18 mouse cellular contexts compared by ENCODE assay signal in the genomic region with DNA sequence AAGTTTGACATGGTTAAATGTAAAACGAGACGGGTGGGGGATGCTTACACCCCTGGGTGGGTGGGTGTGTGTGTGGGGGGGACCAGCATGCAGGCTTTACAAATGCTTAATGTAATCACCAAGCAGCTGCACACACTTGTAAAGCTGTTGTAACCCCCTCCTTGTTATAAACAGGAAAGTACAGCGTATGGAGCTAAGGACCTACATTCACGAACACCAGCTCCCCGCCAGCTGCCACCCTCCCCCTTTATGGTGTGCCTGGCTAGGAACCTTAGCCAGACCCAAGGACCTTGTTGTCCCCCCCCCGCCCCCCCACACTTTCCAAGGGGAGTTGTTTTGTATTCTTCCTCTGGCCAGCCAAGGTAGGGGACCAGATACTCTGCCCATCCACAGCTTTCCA. TPM values are rescaled to one million over a fixed set of nuclear protein-coding genes. Genes with fewer than 3 reads are reported as not detected.
DNase-seq lines count a peak whose midpoint lies in the region; ATAC-seq lines count a peak whose summit lies in the region.
"Had no signal": no experiment of that assay in that cellular context is flagged by ENCODE, and none has a peak within 500 bp of the region (broad histone marks: within the 10 kb centered on the region; RNA-seq: fewer than 3 reads in every experiment).

No protein-coding gene starts in this region.

- peaks cover 15% of the 10 kb centered on the region for H3K36me3 ChIP-seq in kidney, embryonic 14.5 days (ENCODE audit: control insufficient read depth, insufficient read depth, low read length)
- H3K36me3 ChIP-seq in neural tube, embryonic 15.5 days: no peaks in the 10 kb centered on the region
- H3K36me3 ChIP-seq in intestine, embryonic 16.5 days (ENCODE audit: control insufficient read depth, insufficient read depth, low read length): no peaks in the 10 kb centered on the region
- H3K36me3 ChIP-seq in limb, embryonic 10.5 days: no peaks in the 10 kb centered on the region
- H3K36me3 ChIP-seq: embryonic facial prominence, embryonic 13.5 days; forebrain, embryonic 15.5 days had no signal

- no peak for ATAC-seq in kidney, embryonic 14.5 days (ENCODE audit: low FRiP score, low TSS enrichment)
- ATAC-seq in neural tube, embryonic 15.5 days (ENCODE audit: low FRiP score): no peak
- ATAC-seq in intestine, embryonic 16.5 days: peak; percentile 52
- no peak for ATAC-seq in megakaryocyte progenitor cell, adult 5-6 weeks (replicated peaks; ENCODE audit: poor library complexity)
- ATAC-seq: forebrain, embryonic 15.5 days had no signal

- H3K4me3 ChIP-seq in kidney, embryonic 14.5 days (ENCODE audit: low read length): peak overlapping the region; percentile 38; the same call in 1 of the 2 replicates
- H3K4me3 ChIP-seq in neural tube, embryonic 15.5 days (replicated peaks): no peak overlapping the region
- H3K4me3 ChIP-seq in intestine, embryonic 16.5 days (ENCODE audit: low read length): peak overlapping the region; percentile 48
- no peak overlapping the region for H3K4me3 ChIP-seq in limb, embryonic 10.5 days
- H3K4me3 ChIP-seq: forebrain, embryonic 15.5 days had no signal

- H3K4me1 ChIP-seq in kidney, embryonic 14.5 days (ENCODE audit: control insufficient read depth, insufficient read depth, low read length): peaks cover 52% of the 10 kb centered on the region
- peaks cover 23% of the 10 kb centered on the region for H3K4me1 ChIP-seq in neural tube, embryonic 15.5 days
- H3K4me1 ChIP-seq in intestine, embryonic 16.5 days (ENCODE audit: control insufficient read depth, insufficient read depth, low read length): peaks cover 23% of the 10 kb centered on the region
- peaks cover 50% of the 10 kb centered on the region for H3K4me1 ChIP-seq in limb, embryonic 10.5 days

- no peak overlapping the region; the same call in 1 of the 2 replicates for H3K27ac ChIP-seq in kidney, embryonic 14.5 days (ENCODE audit: low read depth, low read length)
- H3K27ac ChIP-seq in neural tube, embryonic 15.5 days (replicated peaks): no peak overlapping the region
- peak overlapping the region; percentile 57 for H3K27ac ChIP-seq in intestine, embryonic 16.5 days (ENCODE audit: low read length)
- no peak overlapping the region for H3K27ac ChIP-seq in limb, embryonic 10.5 days
- H3K27ac ChIP-seq: embryonic facial prominence, embryonic 13.5 days; forebrain, embryonic 15.5 days; liver, embryonic 14.5 days had no signal

- peaks cover 43% of the 10 kb centered on the region for H3K27me3 ChIP-seq in kidney, embryonic 14.5 days (ENCODE audit: control insufficient read depth, insufficient read depth, low read length)
- peaks cover 95% of the 10 kb centered on the region for H3K27me3 ChIP-seq in neural tube, embryonic 15.5 days (replicated peaks)
- peaks cover 83% of the 10 kb centered on the region for H3K27me3 ChIP-seq in intestine, embryonic 16.5 days (replicated peaks; ENCODE audit: control insufficient read depth, insufficient read depth, low read length)
- H3K27me3 ChIP-seq in limb, embryonic 10.5 days (ENCODE audit: low read depth, poor library complexity, severe bottlenecking): peaks cover 98% of the 10 kb centered on the region

- 20% methylated on average over 6 of the region's 6 CpGs for WGBS in kidney, embryonic 14.5 days
- WGBS in neural tube, embryonic 15.5 days: under 1% methylated on average over 6 of the region's 6 CpGs
- 6% methylated on average over 6 of the region's 6 CpGs for WGBS in intestine, embryonic 16.5 days
- WGBS in limb, embryonic 10.5 days: 6% methylated on average over 6 of the region's 6 CpGs

- peak overlapping the region; percentile 8; the same call in 1 of the 2 replicates for H3K9ac ChIP-seq in kidney, embryonic 14.5 days (ENCODE audit: low read depth, low read length)
- H3K9ac ChIP-seq in neural tube, embryonic 15.5 days (replicated peaks): no peak overlapping the region
- no peak overlapping the region for H3K9ac ChIP-seq in intestine, embryonic 16.5 days (ENCODE audit: low read depth, low read length)
- H3K9ac ChIP-seq: embryonic facial prominence, embryonic 13.5 days; forebrain, embryonic 15.5 days; liver, embryonic 14.5 days had no signal

- peak overlapping the region; percentile 57 for H3K4me2 ChIP-seq in kidney, embryonic 14.5 days (replicated peaks; ENCODE audit: low read depth, low read length)
- H3K4me2 ChIP-seq in neural tube, embryonic 15.5 days: no peak overlapping the region
- peak overlapping the region; percentile 27; the same call in 1 of the 2 replicates for H3K4me2 ChIP-seq in intestine, embryonic 16.5 days (ENCODE audit: low read depth, low read length)
- H3K4me2 ChIP-seq: forebrain, embryonic 15.5 days had no signal

- no peaks in the 10 kb centered on the region for H3K9me3 ChIP-seq in kidney, embryonic 14.5 days (ENCODE audit: control insufficient read depth, low read length)
- H3K9me3 ChIP-seq in neural tube, embryonic 15.5 days (replicated peaks): no peaks in the 10 kb centered on the region
- no peaks in the 10 kb centered on the region for H3K9me3 ChIP-seq in intestine, embryonic 16.5 days (ENCODE audit: control insufficient read depth, low read length)
- H3K9me3 ChIP-seq in limb, embryonic 10.5 days (replicated peaks): no peaks in the 10 kb centered on the region
- H3K9me3 ChIP-seq: embryonic facial prominence, embryonic 13.5 days; forebrain, embryonic 15.5 days had no signal

- DNase-seq in kidney, postnatal 14 days: no peak
- peak; percentile 24 for DNase-seq in neural tube, embryonic 10.5 days (ENCODE audit: extremely low spot score, low spot score)
- no peak for DNase-seq in limb, embryonic 10.5 days (ENCODE audit: low spot score)
- DNase-seq: cerebellum, adult 8-10 months; gastrocnemius, postnatal 14 days; heart, adult 18-20 months; kidney, postnatal 36 days; thymus, adult 18-20 months; thymus, postnatal 4 days had no signal

RNA-seq across cellular contexts. Expression of a gene that starts 1.0 kb away (rescaled TPM):
- polyA plus RNA-seq in kidney, embryonic 14.5 days (2014; fragmentation: Nextera tagmentation; extraction: Ambion mirVana): 6.6 and 7.1 TPM in 2 replicates
- polyA plus RNA-seq in neural tube, embryonic 15.5 days (2015; fragmentation: Nextera tagmentation; extraction: Ambion mirVana): 0.15 and 0.51 TPM in 2 replicates
- polyA plus RNA-seq in intestine, embryonic 16.5 days (2015; fragmentation: Nextera tagmentation; extraction: Ambion mirVana): 5.2 and 5.8 TPM in 2 replicates
- polyA plus RNA-seq in limb, embryonic 10.5 days (2016; fragmentation: Nextera tagmentation; extraction: Ambion mirVana): 0.13 and 0.15 TPM in 2 replicates
- not detected in 2 replicates for total RNA-seq in megakaryocyte progenitor cell, adult 5-6 weeks (2015)
- total RNA-seq in megakaryocyte progenitor cell, adult 5-6 weeks (2017): not detected in 2 replicates
- total RNA-seq: common myeloid progenitor, adult 5-6 weeks; hematopoietic stem cell, adult 5-6 weeks had no signal

RNA-seq across cellular contexts. Expression of a gene that starts 10.7 kb away (rescaled TPM):
- 48.3 and 52.3 TPM in 2 replicates for polyA plus RNA-seq in kidney, embryonic 14.5 days (2014; fragmentation: Nextera tagmentation; extraction: Ambion mirVana)
- polyA plus RNA-seq in neural tube, embryonic 15.5 days (2015; fragmentation: Nextera tagmentation; extraction: Ambion mirVana): 3.4 TPM in 2 replicates
- polyA plus RNA-seq in intestine, embryonic 16.5 days (2015; fragmentation: Nextera tagmentation; extraction: Ambion mirVana): 0.20 and 0.22 TPM in 2 replicates
- polyA plus RNA-seq in limb, embryonic 10.5 days (2016; fragmentation: Nextera tagmentation; extraction: Ambion mirVana): 2.3 and 3.3 TPM in 2 replicates
- not detected in 2 replicates for total RNA-seq in megakaryocyte progenitor cell, adult 5-6 weeks (2015)
- total RNA-seq in megakaryocyte progenitor cell, adult 5-6 weeks (2017): not detected in 2 replicates
- total RNA-seq: common myeloid progenitor, adult 5-6 weeks; hematopoietic stem cell, adult 5-6 weeks had no signal

RNA-seq across cellular contexts. Expression of a gene that starts 18.5 kb away (rescaled TPM):
- polyA plus RNA-seq in kidney, embryonic 14.5 days (2014; fragmentation: Nextera tagmentation; extraction: Ambion mirVana): 67.0 and 72.8 TPM in 2 replicates
- polyA plus RNA-seq in neural tube, embryonic 15.5 days (2015; fragmentation: Nextera tagmentation; extraction: Ambion mirVana): 50.6 and 52.5 TPM in 2 replicates
- 48.9 TPM in 2 replicates for polyA plus RNA-seq in intestine, embryonic 16.5 days (2015; fragmentation: Nextera tagmentation; extraction: Ambion mirVana)
- polyA plus RNA-seq in limb, embryonic 10.5 days (2016; fragmentation: Nextera tagmentation; extraction: Ambion mirVana): 58.5 and 67.6 TPM in 2 replicates
- total RNA-seq in megakaryocyte progenitor cell, adult 5-6 weeks (2015): 13.9 and 17.4 TPM in 2 replicates
- 20.9 and 21.8 TPM in 2 replicates for total RNA-seq in megakaryocyte progenitor cell, adult 5-6 weeks (2017)

RNA-seq across cellular contexts. Expression of a gene that starts 42.5 kb away (rescaled TPM):
- polyA plus RNA-seq in kidney, embryonic 14.5 days (2014; fragmentation: Nextera tagmentation; extraction: Ambion mirVana): 0.74 and 0.93 TPM in 2 replicates
- polyA plus RNA-seq in neural tube, embryonic 15.5 days (2015; fragmentation: Nextera tagmentation; extraction: Ambion mirVana): 1.6 and 15.7 TPM in 2 replicates
- 86.9 and 88.3 TPM in 2 replicates for polyA plus RNA-seq in intestine, embryonic 16.5 days (2015; fragmentation: Nextera tagmentation; extraction: Ambion mirVana)
- 0.48 and 4.4 TPM in 2 replicates for polyA plus RNA-seq in limb, embryonic 10.5 days (2016; fragmentation: Nextera tagmentation; extraction: Ambion mirVana)
- not detected in 2 replicates for total RNA-seq in megakaryocyte progenitor cell, adult 5-6 weeks (2015)
- not detected in 2 replicates for total RNA-seq in megakaryocyte progenitor cell, adult 5-6 weeks (2017)
- total RNA-seq: common myeloid progenitor, adult 5-6 weeks; hematopoietic stem cell, adult 5-6 weeks had no signal

Comparison
In these comparisons a context has a peak if more than half of its experiments do, and no peak if none do; other contexts are left out.
1. H3K4me3 ChIP-seq: peak in kidney, embryonic 14.5 days (single experiment) and intestine, embryonic 16.5 days (single experiment); none in neural tube, embryonic 15.5 days (single experiment) and limb, embryonic 10.5 days (single experiment).
2. RNA of a gene that starts 10.7 kb away (polyA plus RNA-seq): 48.3 to 52.3 TPM in kidney, embryonic 14.5 days; 3.4 TPM in neural tube, embryonic 15.5 days, 2.3 to 3.3 TPM in limb, embryonic 10.5 days and 0.20 to 0.22 TPM in intestine, embryonic 16.5 days; every median in the first group is over 10 times any median in the second.